Mouse (Mus musculus): ENCODE measurements around the gene Sox5.

The Sox5 gene

DNA sequence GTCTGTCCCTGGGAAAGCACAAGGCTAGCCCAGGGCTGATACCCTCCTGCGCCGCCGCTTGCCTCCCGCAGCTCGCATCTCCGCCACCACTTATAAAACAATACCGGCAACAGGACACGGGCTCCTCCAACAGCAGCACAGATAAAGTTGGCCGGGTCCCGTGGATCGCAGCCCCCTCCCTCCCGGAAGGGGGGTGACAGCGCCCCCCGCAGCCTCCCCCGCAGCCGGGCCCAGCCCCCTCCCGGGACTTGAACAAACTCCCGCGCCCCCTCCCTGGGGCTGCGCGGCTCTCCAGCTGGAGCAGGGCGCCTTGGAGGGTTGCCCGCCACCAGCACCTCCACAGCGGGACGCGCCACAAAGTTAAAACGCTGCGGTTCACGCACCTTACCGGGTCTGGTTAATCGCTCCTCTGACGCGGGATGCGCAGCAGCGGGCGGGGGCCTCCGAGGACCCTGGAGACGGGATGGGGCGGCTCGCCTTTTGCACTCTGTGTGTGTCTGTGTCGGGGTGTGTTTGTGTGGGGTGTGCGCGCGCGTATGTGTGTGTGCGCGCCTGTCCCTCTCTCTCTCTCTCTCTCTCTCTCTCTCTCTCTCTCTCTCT lies at the start of gene Sox5:
TSS of gene Sox5 (minus strand) at position 547 of the 600 bp plus-strand sequence.
- DNase-seq (ENCODE audit: low read depth), result peak; percentile 62

DNA sequence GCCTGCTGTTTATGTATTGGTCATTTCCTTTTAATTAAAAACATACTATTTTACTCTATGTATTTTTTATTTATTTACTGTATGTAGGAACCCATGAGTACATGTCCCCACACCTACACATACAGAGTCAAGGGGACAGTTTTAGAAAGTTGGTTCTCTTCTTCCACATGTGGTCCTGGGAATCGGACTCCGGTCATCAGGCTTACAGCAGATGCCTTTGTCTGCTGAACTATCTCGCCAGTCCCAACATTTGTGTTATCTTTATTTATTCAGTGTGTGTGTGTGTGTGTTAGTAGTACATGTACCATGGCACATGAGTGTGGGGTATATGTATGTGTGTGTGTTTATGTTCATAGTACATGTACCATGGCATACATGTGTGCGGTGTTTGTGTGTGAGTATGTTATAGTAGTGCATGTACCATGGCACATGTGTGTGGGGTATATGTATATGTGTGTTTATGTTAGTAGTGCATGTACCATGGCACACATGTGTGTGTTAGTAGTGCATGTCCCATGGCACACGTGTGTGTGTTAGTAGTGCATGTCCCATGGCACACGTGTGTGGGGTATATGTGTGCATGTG lies 43.3 kb upstream of the Sox5 start:
- no peak for DNase-seq (ENCODE audit: low read depth)

- DNase-seq (ENCODE audit: low read depth), result no peak
These were observed 42.4 kb upstream of the Sox5 start for GRCm38 (mm10) chr6:144824153-144824552.

- no peak for DNase-seq (ENCODE audit: low read depth)
These were observed 40.8 kb upstream of the Sox5 start for GRCm38 (mm10) chr6:144822594-144822993.

- no peak for DNase-seq (ENCODE audit: low read depth)
These were observed 39.2 kb upstream of the Sox5 start for GRCm38 (mm10) chr6:144821019-144821418.

GRCm38 (mm10) chr6:144818016-144818415 lies 36.2 kb upstream of the Sox5 start:
- DNase-seq (ENCODE audit: low read depth), result no peak

GRCm38 (mm10) chr6:144817329-144817932 lies 35.7 kb upstream of the Sox5 start:
- no peak for DNase-seq (ENCODE audit: low read depth)

DNA sequence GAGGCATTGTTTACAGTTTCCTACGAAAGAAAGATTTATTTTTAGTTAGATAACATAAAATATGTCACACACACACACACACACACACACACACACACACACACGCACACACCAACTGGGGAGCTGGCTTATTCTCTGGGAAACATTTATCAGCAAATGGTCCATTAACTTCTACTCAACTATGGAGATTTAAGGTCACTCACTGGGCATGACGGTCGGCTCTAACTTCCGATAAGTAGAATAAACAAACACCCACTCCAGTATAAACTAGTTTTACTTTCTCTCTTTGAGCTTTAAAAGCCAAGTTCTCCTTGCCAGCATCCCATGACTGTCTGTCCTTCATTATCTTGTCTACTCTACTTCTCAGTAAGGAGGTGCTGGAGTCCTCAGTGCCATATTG lies 33.8 kb upstream of the Sox5 start:
- DNase-seq (ENCODE audit: low read depth), result no peak

- peak; percentile 10 for DNase-seq (ENCODE audit: low read depth)
These were observed 33.2 kb upstream of the Sox5 start for GRCm38 (mm10) chr6:144814931-144815364.

DNA sequence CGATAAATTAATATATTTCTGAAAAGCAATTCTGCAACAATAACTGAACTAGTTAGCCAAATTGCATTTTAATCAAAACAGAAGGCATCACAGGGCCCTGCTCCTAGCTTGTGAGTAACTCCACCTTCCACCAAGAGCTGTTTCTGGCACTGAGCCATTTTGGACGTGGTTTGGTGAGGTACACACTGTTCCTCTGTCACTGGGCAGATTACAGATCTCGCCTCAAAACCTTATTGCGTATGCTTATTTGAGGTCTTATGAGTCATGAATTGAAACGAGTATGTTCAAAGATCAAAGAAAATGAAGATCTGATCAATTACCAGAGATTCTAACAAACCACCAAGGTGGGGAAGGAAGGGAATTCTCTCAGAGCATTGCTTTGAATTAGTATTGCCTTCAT lies 22.5 kb upstream of the Sox5 start:
- peak; percentile 37 for DNase-seq (ENCODE audit: low read depth)

DNA sequence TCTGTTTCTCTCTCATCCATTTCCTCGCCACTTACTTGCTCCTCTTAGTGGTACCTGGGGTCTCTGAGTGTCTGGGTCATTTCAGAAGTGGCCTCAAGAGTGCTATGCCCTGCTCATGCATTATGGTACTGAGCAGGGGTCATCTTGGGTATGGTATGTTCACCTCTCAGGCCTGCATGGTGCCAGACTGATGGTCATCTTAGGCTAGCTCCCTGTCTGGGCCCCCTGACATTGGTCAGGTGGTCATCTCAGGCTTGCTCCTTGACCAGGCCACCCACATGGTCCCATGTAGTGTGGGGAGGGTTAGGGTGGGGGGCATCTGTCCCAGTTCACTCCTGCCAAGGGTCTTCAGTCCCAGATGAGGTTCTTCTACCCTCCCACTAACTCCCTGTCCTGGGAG lies 21.3 kb upstream of the Sox5 start:
- DNase-seq (ENCODE audit: low read depth), result no peak

GRCm38 (mm10) chr6:144794356-144794755 lies 12.6 kb upstream of the Sox5 start:
- no peak for DNase-seq (ENCODE audit: low read depth)

DNA sequence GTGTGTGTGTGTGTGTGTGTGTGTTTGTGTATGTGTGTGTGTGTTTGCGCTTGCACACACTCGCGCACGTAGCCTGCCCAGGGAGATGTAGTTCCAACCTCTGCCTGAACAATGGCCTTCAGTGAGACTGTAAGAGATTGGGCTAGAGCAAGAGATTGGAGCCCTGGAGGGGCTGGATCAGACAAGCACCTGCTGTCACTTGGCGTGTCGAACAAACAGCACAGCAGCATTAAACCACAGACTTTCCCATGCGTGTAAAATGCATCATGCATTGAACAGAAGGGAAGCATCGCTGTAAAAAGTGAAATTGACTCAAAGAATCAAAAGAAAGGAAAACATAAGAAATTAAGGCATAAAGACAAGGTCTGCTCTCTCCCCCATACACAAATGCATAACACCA lies 11.1 kb upstream of the Sox5 start:
- DNase-seq (ENCODE audit: low read depth), result no peak

- no peak for DNase-seq (ENCODE audit: low read depth)
These were observed 1.5 kb upstream of the Sox5 start for GRCm38 (mm10) chr6:144783295-144783694.

GRCm38 (mm10) chr6:144782866-144783265 lies 1.1 kb upstream of the Sox5 start:
- DNase-seq (ENCODE audit: low read depth), result peak; percentile 21

DNA sequence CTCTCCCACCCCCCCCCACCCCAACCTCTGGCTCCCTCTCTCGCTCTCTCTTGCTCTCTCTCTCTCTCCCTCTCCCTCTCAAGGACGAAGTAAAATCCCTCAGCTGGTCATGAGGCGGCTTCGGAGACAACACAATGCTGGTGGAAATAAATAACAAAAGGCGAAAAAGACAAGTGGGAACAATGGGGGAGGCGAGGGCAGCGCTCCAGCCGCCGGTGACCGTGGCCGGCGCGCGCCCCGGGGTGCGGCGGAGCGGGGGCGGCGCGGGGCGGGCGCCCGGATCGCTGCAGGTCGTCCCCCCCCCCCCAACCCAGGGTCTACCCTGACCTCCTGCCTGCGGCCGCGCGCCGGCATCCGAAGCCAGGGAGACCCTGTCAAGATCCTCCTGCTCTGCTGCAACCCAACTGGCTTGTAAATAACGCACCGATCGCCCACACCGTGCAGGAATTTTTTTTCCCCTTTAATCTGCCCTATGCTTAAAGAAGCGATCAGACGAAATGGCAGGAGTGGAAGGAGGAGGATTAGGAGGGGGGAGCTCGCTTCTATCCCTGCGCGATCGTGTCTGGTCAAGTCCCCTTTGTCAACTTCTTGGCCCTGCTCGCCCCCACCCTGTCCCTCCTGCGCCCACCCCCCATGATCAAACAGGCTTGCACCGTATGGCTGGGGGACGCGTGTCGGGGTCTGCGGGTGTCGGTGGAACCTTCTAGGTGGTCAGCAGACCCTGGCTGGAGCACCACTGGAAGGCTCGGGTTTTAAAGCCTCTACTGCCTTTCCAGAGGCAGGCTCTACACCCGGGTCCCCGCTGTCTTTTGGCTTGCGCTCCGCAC lies 467 bp upstream of the Sox5 start:
- peak; percentile 28 for DNase-seq (ENCODE audit: low read depth)

GRCm38 (mm10) chr6:144780608-144781285 lies 1.0 kb downstream of the Sox5 start:
- DNase-seq (ENCODE audit: low read depth), result peak; percentile 21

DNA sequence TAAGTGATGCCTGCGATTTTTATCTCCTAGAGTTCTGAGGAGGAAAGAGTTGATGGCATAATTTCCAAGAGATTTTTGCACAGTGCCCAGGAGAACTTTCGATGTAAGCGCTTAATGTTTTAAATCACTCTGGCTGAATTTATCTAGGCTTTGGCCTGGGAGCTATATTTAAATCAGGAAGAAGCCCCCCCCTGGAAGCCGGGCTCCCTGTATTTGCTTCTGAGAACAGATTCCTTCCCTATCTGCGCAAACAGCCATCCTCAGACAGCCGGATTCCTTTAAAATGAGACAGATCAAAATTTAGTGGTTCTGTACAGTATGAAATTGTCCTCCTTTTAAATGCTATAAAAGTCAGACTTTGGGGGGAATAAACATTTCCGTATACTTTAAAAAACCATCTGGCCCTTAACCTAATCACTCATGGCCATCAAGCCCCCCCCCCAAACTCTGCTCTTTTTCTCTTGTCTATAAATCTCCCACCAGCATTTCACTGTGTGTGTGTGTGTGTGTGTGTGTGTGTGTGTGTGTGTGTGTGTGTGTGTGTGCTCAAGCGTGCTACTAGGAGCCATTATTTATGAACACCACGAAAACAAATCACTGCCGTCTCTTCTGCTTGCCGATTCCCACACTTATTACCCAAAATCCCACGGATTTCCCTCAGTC lies 1.7 kb downstream of the Sox5 start:
- no peak for DNase-seq (ENCODE audit: low read depth)

- no peak for DNase-seq (ENCODE audit: low read depth)
These were observed 4.3 kb downstream of the Sox5 start for GRCm38 (mm10) chr6:144777356-144778035.

- no peak for DNase-seq (ENCODE audit: low read depth)
These were observed 8.0 kb downstream of the Sox5 start for GRCm38 (mm10) chr6:144773736-144774135.

- DNase-seq (ENCODE audit: low read depth), result no peak
These were observed 8.8 kb downstream of the Sox5 start for GRCm38 (mm10) chr6:144772985-144773384.

Measured in naive thymus-derived CD4-positive, alpha-beta T cell, adult 2 months (primary cell).